Comparison of ENCODE assay signal across 9 mouse cellular contexts in the genomic region with DNA sequence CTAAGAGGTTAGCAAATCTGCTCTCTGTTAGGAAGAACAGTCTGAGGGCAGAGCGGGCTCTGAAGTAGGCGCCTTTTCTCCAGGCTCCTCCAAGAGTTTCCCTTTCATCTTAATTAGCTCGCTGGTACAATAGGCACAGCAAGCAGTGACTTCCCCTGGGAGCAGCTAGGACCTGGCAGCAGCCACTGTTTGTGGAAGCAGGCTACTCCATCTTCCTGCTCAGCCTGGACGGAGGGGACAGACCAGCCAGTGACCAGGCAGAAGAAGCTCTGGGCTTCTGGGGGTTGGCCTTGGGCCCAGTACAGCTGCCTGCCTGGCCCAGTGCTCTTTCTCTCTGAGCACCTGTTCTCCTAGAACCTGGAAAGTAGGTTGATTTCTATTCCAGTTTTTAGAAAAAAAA.
DNase-seq lines count a peak whose midpoint lies in the region; ATAC-seq lines count a peak whose summit lies in the region.
"Had no signal": no experiment of that assay in that cellular context is flagged by ENCODE, and none has a peak within 500 bp of the region (broad histone marks: within the 10 kb centered on the region; RNA-seq: fewer than 3 reads in every experiment).

No protein-coding gene starts in this region.

- no peak for ATAC-seq in heart, embryonic 11.5 days (replicated peaks; ENCODE audit: insufficient number of reproducible peaks, low FRiP score, low TSS enrichment)
- ATAC-seq in cerebellum, adult (ENCODE audit: insufficient number of reproducible peaks, low FRiP score, low TSS enrichment): peak; percentile 72
- ATAC-seq in embryonic facial prominence, embryonic 13.5 days (ENCODE audit: insufficient number of reproducible peaks, insufficient read depth, low FRiP score, low TSS enrichment, low read depth): no peak

- no peaks in the 10 kb centered on the region for H3K9me3 ChIP-seq in heart, embryonic 10.5 days
- no peaks in the 10 kb centered on the region for H3K9me3 ChIP-seq in heart, embryonic 11.5 days (replicated peaks; ENCODE audit: control insufficient read depth, low read length)
- H3K9me3 ChIP-seq in embryonic facial prominence, embryonic 13.5 days: no peaks in the 10 kb centered on the region
- H3K9me3 ChIP-seq: liver, embryonic 13.5 days had no signal

- WGBS in heart, embryonic 10.5 days: 23% methylated on average over 4 of the region's 4 CpGs
- 11% methylated on average over 4 of the region's 4 CpGs for WGBS in heart, embryonic 11.5 days (ENCODE audit: insufficient replicate concordance)
- WGBS in embryonic facial prominence, embryonic 13.5 days: 15% methylated on average over 4 of the region's 4 CpGs

- DNase-seq in heart, embryonic 10.5 days (ENCODE audit: low spot score): no peak
- peak; percentile 34 for DNase-seq in lung, postnatal 14 days
- no peak for DNase-seq in ovary, postnatal 14 days (ENCODE audit: low spot score)
- no peak for DNase-seq in spleen, postnatal 10 days (ENCODE audit: low spot score in 2 of 2)
- DNase-seq in urinary bladder, postnatal 25 days (ENCODE audit: low spot score): no peak
- DNase-seq: liver, embryonic 13.5 days had no signal

- peaks cover 14% of the 10 kb centered on the region for H3K4me1 ChIP-seq in heart, embryonic 10.5 days
- H3K4me1 ChIP-seq in heart, embryonic 11.5 days (ENCODE audit: control insufficient read depth, insufficient read depth, low read length): 0 out of 2 replicates have a peak, but pooled peaks cover 2% of the 10 kb centered on the region
- H3K4me1 ChIP-seq in embryonic facial prominence, embryonic 13.5 days: peaks cover 9% of the 10 kb centered on the region
- H3K4me1 ChIP-seq: liver, embryonic 13.5 days had no signal

- no peak overlapping the region for H3K4me3 ChIP-seq in heart, embryonic 10.5 days
- no peak overlapping the region for H3K4me3 ChIP-seq in heart, embryonic 11.5 days (ENCODE audit: low read depth, low read length)
- H3K4me3 ChIP-seq in embryonic facial prominence, embryonic 13.5 days: no peak overlapping the region
- H3K4me3 ChIP-seq: liver, embryonic 13.5 days had no signal

- H3K9ac ChIP-seq in heart, embryonic 11.5 days (ENCODE audit: low read depth, low read length): no peak overlapping the region
- H3K9ac ChIP-seq in embryonic facial prominence, embryonic 13.5 days: 0 out of 2 replicates have a peak overlapping the region, but pooled peaks have one; percentile 28
- H3K9ac ChIP-seq: liver, embryonic 13.5 days had no signal

- peaks cover 11% of the 10 kb centered on the region for H3K27me3 ChIP-seq in heart, embryonic 10.5 days (ENCODE audit: insufficient read depth, poor library complexity, severe bottlenecking)
- no peaks in the 10 kb centered on the region for H3K27me3 ChIP-seq in heart, embryonic 11.5 days (ENCODE audit: control insufficient read depth, insufficient read depth, low read length)
- H3K27me3 ChIP-seq in embryonic facial prominence, embryonic 13.5 days: no peaks in the 10 kb centered on the region
- H3K27me3 ChIP-seq: liver, embryonic 13.5 days had no signal

- H3K36me3 ChIP-seq in heart, embryonic 10.5 days: no peaks in the 10 kb centered on the region
- H3K36me3 ChIP-seq in heart, embryonic 11.5 days (ENCODE audit: control insufficient read depth, insufficient read depth, low read length): no peaks in the 10 kb centered on the region
- no peaks in the 10 kb centered on the region for H3K36me3 ChIP-seq in embryonic facial prominence, embryonic 13.5 days
- H3K36me3 ChIP-seq: liver, embryonic 13.5 days had no signal

- 0 out of 2 replicates have a peak overlapping the region, but pooled peaks have one; percentile 32 for H3K27ac ChIP-seq in heart, embryonic 10.5 days
- H3K27ac ChIP-seq in heart, embryonic 11.5 days (ENCODE audit: low read depth, low read length): no peak overlapping the region
- no peak overlapping the region for H3K27ac ChIP-seq in embryonic facial prominence, embryonic 13.5 days
- H3K27ac ChIP-seq: liver, embryonic 13.5 days had no signal

- H3K4me2 ChIP-seq in heart, embryonic 11.5 days: no peak overlapping the region
- H3K4me2 ChIP-seq in embryonic facial prominence, embryonic 13.5 days: no peak overlapping the region
- H3K4me2 ChIP-seq: liver, embryonic 13.5 days had no signal
